Mouse (Mus musculus) spleen, embryonic (tissue): ENCODE results near the gene Myh1.

ENCODE experiments used
- CTCF ChIA-PET: fragments of 350-600 bp; sonication (Branson Sonifier 250); formaldehyde crosslinking; loops from one replicate; lab custom pipeline; 2022; lab: Charles Lee

Myh1 gene

DNA sequence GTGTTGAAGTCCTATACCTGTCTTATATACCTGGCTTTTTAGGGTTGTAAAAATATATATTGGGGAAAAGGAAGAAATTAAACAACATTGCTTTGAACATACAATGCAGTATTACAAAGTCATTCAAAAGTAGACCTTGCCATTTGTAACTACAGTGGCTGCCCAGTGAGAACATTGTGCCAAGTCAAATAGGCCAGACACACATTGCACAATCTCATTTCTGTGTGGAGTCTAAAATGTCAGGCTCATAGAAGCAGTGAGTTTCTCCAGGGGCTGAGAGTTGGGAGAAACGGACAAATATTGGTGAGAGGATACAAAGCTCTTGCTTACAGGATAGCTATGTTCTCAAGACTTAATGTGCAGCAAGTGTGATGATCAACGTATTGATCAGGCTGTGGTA lies 30.1 kb downstream of the Myh1 start:
- CTCF ChIA-PET: no interaction called here

- CTCF ChIA-PET: no interaction called here
Measured at GRCm38 (mm10) chr11:67235639-67236358, 35.9 kb downstream of the Myh1 start.

DNA sequence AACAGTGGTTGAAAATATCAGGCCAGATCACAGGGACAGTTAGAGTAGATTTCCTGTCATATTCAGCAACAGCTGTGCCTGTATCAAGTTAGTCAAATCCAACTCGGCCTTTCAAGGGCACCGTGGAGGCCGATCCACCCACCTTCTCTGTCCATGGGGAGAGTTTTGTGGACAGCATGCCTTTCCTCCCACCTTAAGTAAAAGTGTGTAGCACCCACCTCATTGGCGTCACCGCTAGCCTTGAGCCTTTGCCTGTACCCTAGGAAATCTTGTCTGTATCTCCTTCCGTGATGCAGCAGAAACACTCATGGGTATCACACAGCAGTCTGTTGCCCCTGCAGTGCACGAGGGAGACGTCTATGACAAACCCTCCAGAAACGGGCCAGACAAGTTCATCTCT lies 36.9 kb downstream of the Myh1 start:
- CTCF ChIA-PET: no interaction called here

GRCm38 (mm10) chr11:67237481-67238079 lies 37.7 kb downstream of the Myh1 start, which contains the start of gene Myh4:
Gene Myh4 (plus strand): TSS chr11:67238029.
- CTCF ChIA-PET: interaction anchor here (0.7 kb wide), 1 partner anchor 127 kb away, joined by 3 read pairs; no protein-coding TSS in a partner anchor

- CTCF ChIA-PET: no interaction called here
Measured at GRCm38 (mm10) chr11:67241051-67241450, 41.2 kb downstream of the Myh1 start.

GRCm38 (mm10) chr11:67253691-67254090 lies 53.8 kb downstream of the Myh1 start:
- CTCF ChIA-PET: no interaction called here

DNA sequence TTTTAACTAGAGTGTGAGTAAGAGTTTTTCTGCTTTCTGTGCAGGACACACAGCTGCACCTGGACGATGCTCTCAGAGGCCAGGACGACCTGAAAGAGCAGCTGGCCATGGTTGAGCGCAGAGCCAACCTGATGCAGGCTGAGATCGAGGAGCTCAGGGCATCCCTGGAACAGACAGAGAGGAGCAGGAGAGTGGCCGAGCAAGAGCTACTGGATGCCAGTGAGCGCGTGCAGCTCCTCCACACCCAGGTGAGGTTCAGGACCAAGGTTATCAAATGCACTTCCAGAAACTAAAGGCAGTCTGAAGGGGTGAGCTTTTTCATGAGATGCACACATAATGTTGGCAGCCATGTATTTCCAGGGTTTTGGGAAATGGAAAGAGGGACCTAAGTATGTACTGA lies 57.2 kb downstream of the Myh1 start:
- CTCF ChIA-PET: no interaction called here

GRCm38 (mm10) chr11:67260956-67261355 lies 61.1 kb downstream of the Myh1 start:
- CTCF ChIA-PET: no interaction called here
